Mouse (Mus musculus) limb, embryonic 10.5 days (tissue): ENCODE measurements at regions not wholly inside any gene's neighbourhood (a gene's known extent, or its start where the extent isn't known, plus 50 kb on each side); places are given as distances from the start of the nearest gene placed in this dataset.
"Not testable (repeated sequence)": the region's sequence is repeated elsewhere in the genome, so short reads cannot be mapped to it uniquely, and the experiment has no call there.

Experiments
- DNase-seq: peaks from one replicate; pipeline ENCODE4 v3.0.0-alpha.2; 2017; ENCODE audit warnings: low spot score
- H3K27ac ChIP-seq: fragments of 300-500 bp; sonication (generic); 2 replicates; pipeline ENCODE4 v1.5.1; 2016; ENCODE audit warnings: mild to moderate bottlenecking
- H3K27me3 ChIP-seq: fragments of 300-500 bp; sonication (generic); 2 replicates; pipeline ENCODE4 v1.6.1; 2016; ENCODE audit warnings: low read depth, mild to moderate bottlenecking; ENCODE audit not compliant: poor library complexity, severe bottlenecking
- H3K36me3 ChIP-seq: fragments of 300-500 bp; sonication (generic); 2 replicates; pipeline ENCODE4 v1.6.1; 2016; ENCODE audit warnings: mild to moderate bottlenecking, moderate library complexity
- H3K4me1 ChIP-seq: fragments of 300-500 bp; sonication (generic); 2 replicates; pipeline ENCODE4 v1.6.1; 2016
- H3K4me3 ChIP-seq: fragments of 300-500 bp; sonication (generic); 2 replicates; pipeline ENCODE4 v1.5.1; 2016; ENCODE audit warnings: mild to moderate bottlenecking, moderate library complexity
- H3K9me3 ChIP-seq: fragments of 300-500 bp; sonication (generic); replicated peaks from 2 replicates; pipeline ENCODE4 v1.6.1; 2016; ENCODE audit warnings: mild to moderate bottlenecking
- WGBS: fragments of 180-500 bp; shearing (Covaris S2); methylation state at CpG from one replicate; pipeline ENCODE4 v1.1.7; 2016; 5-methylcytosine and 5-hydroxymethylcytosine counted together

GRCm38 (mm10) chr13:103643993-103644722, 130.2 kb downstream of the Srek1 start:
- H3K4me3 ChIP-seq: no peak overlapping the region
- DNase-seq: no peak
- H3K4me1 ChIP-seq: peaks cover 13% of the 10 kb centered on the region
- no peaks in the 10 kb centered on the region for H3K36me3 ChIP-seq
- WGBS: 44% methylated on average over 6 of the region's 6 CpGs
- no peaks in the 10 kb centered on the region for H3K27me3 ChIP-seq
- H3K27ac ChIP-seq: no peak overlapping the region
- no peaks in the 10 kb centered on the region for H3K9me3 ChIP-seq

DNA sequence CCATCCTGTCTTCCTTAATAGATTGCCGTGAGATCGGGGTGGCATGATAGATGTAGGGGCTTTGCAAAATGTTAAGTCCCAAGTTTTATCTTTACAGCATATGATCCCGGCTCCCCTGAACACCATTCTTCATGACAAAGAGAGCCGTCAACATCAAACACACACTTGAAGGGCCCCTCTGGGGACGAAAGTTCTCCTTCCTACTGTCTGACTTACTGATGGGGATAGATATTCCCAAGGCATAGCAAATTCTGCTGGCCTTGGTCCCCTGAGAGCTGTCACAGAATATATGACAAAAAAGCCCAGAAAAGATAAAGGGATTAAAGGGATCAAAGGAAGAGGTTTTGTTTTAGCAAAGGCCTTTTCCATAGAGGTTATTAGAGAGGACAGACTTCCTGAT, 130.9 kb downstream of the Srek1 start:
- no peak for DNase-seq
- Histone ChIP-seq H3K27me3 (no peaks in the 10 kb centered on the region), H3K4me1 (peaks cover 13% of the 10 kb centered on the region), H3K27ac (no peak overlapping the region), H3K4me3 (no peak overlapping the region), H3K9me3 (no peaks in the 10 kb centered on the region), H3K36me3 (no peaks in the 10 kb centered on the region)
- 36% methylated on average over 5 of the region's 5 CpGs for WGBS

GRCm38 (mm10) chr13:103642542-103643375, 131.6 kb downstream of the Srek1 start:
- H3K27me3 ChIP-seq: no peaks in the 10 kb centered on the region
- H3K4me3 ChIP-seq: no peak overlapping the region
- no peak for DNase-seq
- H3K9me3 ChIP-seq: no peaks in the 10 kb centered on the region
- peaks cover 13% of the 10 kb centered on the region for H3K4me1 ChIP-seq
- no peaks in the 10 kb centered on the region for H3K36me3 ChIP-seq
- 85% methylated on average over 10 of the region's 10 CpGs for WGBS
- no peak overlapping the region for H3K27ac ChIP-seq

DNA sequence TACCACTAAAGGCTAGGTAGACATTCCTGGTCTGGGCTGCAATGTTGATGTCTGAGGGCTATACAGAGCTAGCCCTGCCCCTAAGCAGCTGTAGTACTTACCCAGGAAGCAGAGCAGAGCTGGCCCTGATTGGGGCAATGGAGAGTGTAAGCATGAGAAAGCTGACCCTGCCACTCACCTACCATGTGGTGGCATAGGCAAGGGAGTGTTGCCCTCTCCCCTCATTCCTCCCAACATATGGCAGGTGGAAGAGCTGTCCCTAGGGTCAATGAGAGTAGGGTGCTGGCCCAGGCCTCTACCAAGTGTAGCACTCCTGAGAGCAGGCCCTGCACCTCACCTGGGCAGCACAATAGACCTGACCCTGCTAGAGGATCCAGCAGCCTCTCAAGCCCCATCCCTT, 136.4 kb downstream of the Srek1 start:
- Histone ChIP-seq H3K27me3 (no peaks in the 10 kb centered on the region), H3K4me1 (peaks cover 6% of the 10 kb centered on the region; the same call in 1 of the 2 replicates), H3K4me3 (no peak overlapping the region), H3K9me3 (no peaks in the 10 kb centered on the region), H3K27ac (no peak overlapping the region), H3K36me3 (no peaks in the 10 kb centered on the region)
- DNase-seq: peak; percentile 23

DNA sequence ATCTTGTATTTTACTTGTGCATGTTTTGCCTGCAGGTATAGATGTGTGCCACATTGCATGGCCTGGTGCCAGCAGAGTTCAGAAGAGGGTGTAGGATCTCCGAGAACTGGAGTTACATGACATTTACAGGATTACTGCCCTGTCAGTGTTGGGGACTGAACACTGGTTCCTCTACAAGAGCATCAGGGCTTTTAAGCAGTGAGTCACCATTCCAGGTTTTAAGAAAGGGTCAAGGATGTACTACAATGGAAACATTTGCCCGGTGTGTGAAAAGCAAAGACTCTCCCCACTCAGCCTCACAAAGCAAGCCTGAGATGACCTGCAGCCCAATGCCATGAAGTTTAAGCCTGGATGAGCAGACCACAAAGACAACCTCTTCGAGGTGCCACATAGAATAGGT, 137.0 kb downstream of the Srek1 start:
- Histone ChIP-seq H3K27ac (no peak overlapping the region), H3K36me3 (no peaks in the 10 kb centered on the region), H3K9me3 (no peaks in the 10 kb centered on the region), H3K4me3 (no peak overlapping the region), H3K27me3 (no peaks in the 10 kb centered on the region), H3K4me1 (peaks cover 6% of the 10 kb centered on the region; the same call in 1 of the 2 replicates)
- peak; percentile 24 for DNase-seq
- 87% methylated on average over 3 of the region's 3 CpGs for WGBS

- Histone ChIP-seq H3K27ac (no peak overlapping the region), H3K27me3 (no peaks in the 10 kb centered on the region), H3K9me3 (no peaks in the 10 kb centered on the region), H3K36me3 (no peaks in the 10 kb centered on the region), H3K4me1 (peaks cover 6% of the 10 kb centered on the region; the same call in 1 of the 2 replicates), H3K4me3 (no peak overlapping the region)
- DNase-seq: peak; percentile 12
- 90% methylated on average over 2 of the region's 2 CpGs for WGBS
Observed at GRCm38 (mm10) chr13:103636595-103636994, 137.8 kb downstream of the Srek1 start.

GRCm38 (mm10) chr13:103623810-103624209, 150.6 kb downstream of the Srek1 start:
- Histone ChIP-seq H3K27me3 (no peaks in the 10 kb centered on the region), H3K4me1 (no peaks in the 10 kb centered on the region), H3K36me3 (no peaks in the 10 kb centered on the region), H3K27ac (no peak overlapping the region), H3K9me3 (no peaks in the 10 kb centered on the region), H3K4me3 (no peak overlapping the region)
- DNase-seq: no peak
- WGBS: 88% methylated on average over 2 of the region's 2 CpGs

DNA sequence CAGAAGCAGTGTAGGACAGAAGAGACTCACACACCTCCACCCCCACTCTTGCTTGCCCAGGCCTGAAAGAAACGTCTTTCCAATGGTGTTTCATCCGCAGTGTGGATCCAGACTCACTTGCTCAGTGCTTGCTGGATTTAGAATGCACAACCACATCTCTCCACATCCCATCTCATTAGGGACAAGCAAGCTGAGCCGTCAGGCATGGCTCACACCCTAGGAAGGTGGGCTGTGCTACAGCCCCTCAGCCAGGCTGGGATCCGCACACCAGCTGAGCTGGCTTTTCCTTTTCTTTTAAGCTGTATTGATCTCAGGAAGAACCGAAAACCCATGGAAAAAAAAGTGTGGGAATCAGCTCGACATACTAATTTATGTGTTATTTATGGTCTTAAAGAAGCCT, 151.1 kb downstream of the Srek1 start:
- Histone ChIP-seq H3K4me3 (no peak overlapping the region), H3K36me3 (no peaks in the 10 kb centered on the region), H3K27ac (no peak overlapping the region), H3K4me1 (no peaks in the 10 kb centered on the region), H3K9me3 (no peaks in the 10 kb centered on the region), H3K27me3 (no peaks in the 10 kb centered on the region)
- no peak for DNase-seq
- WGBS: 79% methylated on average over 6 of the region's 6 CpGs

- H3K9me3 ChIP-seq: no peaks in the 10 kb centered on the region
- 51% methylated on average over 5 of the region's 5 CpGs for WGBS
- DNase-seq: no peak
- no peak overlapping the region for H3K4me3 ChIP-seq
- H3K4me1 ChIP-seq: no peaks in the 10 kb centered on the region
- no peaks in the 10 kb centered on the region for H3K36me3 ChIP-seq
- H3K27me3 ChIP-seq: no peaks in the 10 kb centered on the region
- no peak overlapping the region for H3K27ac ChIP-seq
Observed at GRCm38 (mm10) chr13:103622324-103622723, 152.1 kb downstream of the Srek1 start.

DNA sequence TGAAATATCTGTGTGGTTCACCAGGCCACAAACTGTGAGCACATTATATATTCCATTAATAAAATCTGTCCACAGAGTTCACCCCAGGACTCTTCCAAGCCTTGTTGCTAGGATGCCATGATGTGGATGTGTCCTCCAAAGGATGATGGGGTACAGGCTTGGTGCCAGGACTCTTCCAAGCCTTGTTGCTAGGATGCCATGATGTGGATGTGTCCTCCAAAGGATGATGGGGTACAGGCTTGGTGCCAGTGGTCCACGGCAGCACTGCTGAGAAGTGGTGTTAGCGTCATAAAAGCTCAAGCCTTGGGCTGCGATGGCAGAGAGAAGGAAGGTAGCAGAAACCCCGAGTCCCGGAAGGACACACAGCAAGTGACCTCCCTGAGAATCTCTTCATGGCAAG, 153.4 kb downstream of the Srek1 start:
- not testable (repeated sequence) for H3K9me3 ChIP-seq, H3K4me3 ChIP-seq, DNase-seq, H3K4me1 ChIP-seq, H3K27ac ChIP-seq, H3K27me3 ChIP-seq, H3K36me3 ChIP-seq
- 88% methylated on average over 5 of the region's 5 CpGs for WGBS

DNA sequence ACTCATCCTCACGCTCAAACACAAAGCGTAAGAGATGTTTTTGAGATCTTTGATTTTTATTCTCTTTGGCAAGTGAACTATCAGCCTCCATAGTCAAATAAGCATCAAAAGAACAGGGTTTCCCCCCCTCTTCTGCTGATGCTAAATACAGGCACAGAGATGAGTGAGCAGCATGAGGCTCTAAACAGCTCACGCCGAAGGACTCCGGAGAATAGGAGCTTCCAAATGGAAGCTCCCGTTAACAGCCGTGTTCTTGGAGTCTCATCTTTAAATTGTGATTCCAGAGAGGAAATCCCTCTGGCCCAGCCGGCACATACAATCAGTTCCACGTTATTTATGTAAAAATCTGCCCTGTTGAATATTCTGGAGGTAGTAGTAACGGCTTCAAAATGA, 161.1 kb downstream of the Srek1 start:
- H3K27ac ChIP-seq: no peak overlapping the region
- H3K27me3 ChIP-seq: no peaks in the 10 kb centered on the region
- no peaks in the 10 kb centered on the region for H3K36me3 ChIP-seq
- no peaks in the 10 kb centered on the region for H3K9me3 ChIP-seq
- WGBS: 92% methylated on average over 10 of the region's 10 CpGs
- H3K4me3 ChIP-seq: no peak overlapping the region
- H3K4me1 ChIP-seq: no peaks in the 10 kb centered on the region; the same call in 1 of the 2 replicates
- DNase-seq: no peak

- no peak for DNase-seq
- Histone ChIP-seq H3K4me1 (no peaks in the 10 kb centered on the region; the same call in 1 of the 2 replicates), H3K27ac (no peak overlapping the region), H3K27me3 (no peaks in the 10 kb centered on the region), H3K36me3 (no peaks in the 10 kb centered on the region), H3K4me3 (no peak overlapping the region), H3K9me3 (no peaks in the 10 kb centered on the region)
- 72% methylated on average over 11 of the region's 11 CpGs for WGBS
Observed at GRCm38 (mm10) chr13:103612720-103613332, 161.6 kb downstream of the Srek1 start.

- Histone ChIP-seq H3K4me3 (no peak overlapping the region), H3K27ac (no peak overlapping the region), H3K4me1 (no peaks in the 10 kb centered on the region), H3K9me3 (no peaks in the 10 kb centered on the region), H3K27me3 (no peaks in the 10 kb centered on the region), H3K36me3 (no peaks in the 10 kb centered on the region)
- WGBS: 90% methylated on average over 5 of the region's 5 CpGs
- DNase-seq: no peak
Observed at GRCm38 (mm10) chr13:103602302-103602701, 172.1 kb downstream of the Srek1 start.
